Mouse (Mus musculus) CD4-positive, CD25-positive, alpha-beta regulatory T cell, adult 9 weeks (primary cell): ENCODE results near the gene Olfr266. TPM values are rescaled to one million over a fixed set of nuclear protein-coding genes. Genes with fewer than 3 reads are reported as not detected.

Source experiments
- polyA plus RNA-seq: library from polyadenylated mRNA; unstranded; fragments of 100-300 nt; shearing (Covaris generic); gene quantifications from one replicate; pipeline ENCODE4 v1.2.1, GENCODE M21; 2017

Olfr266 gene
- not detected for polyA plus RNA-seq

DNA sequence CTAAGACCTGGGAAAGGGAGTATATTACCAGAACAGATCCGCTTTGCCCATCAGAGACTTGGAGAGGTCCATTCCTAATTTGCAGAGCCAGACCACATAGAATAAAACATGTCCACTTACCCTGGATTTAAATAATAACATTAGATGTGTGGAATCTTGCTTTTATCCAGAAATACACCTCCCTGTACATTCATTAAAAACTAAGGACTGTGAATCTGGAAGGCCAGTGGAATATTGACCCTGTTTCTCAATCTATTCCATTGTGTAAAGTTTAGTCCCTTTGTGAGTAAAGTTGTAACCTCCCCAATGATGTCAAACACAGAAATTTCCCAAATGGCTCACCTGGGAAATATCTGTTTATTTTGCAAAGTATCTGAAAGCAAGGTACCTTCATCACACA lies at the start of gene Olfr266:
Gene Olfr266 (minus strand): TSS at position 101 of the 400 bp plus-strand sequence.

DNA sequence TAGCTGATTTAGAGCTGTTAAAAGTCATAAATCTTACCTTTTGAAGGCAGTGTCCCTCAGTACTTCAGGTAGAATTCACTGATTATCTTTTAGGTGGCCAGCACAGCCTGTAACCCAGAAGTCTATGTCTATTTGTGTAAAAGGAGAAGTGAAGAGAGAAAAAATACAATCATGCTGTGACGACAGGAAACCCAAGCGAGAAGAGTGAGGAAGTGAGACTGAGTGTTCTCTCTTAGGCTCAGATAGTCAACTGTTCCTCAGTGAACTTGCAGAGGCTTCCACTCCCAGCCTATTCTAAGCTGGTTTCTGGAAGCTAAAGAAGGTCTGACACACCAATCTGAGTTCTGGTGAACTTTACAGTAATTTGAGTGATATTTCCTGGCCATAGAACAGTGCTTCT lies 36.2 kb downstream of the Olfr266 start, which contains the start of gene Cd53:
Gene Cd53 (minus strand): TSS at position 220 of the 400 bp plus-strand sequence.

Other genes with a start within 250 kb of the Olfr266 start
- 61.0 TPM for gene Lrif1, start 141.3 kb downstream of the Olfr266 start, polyA plus RNA-seq
- 1,043 TPM for gene Cd53, start 36.1 kb downstream of the Olfr266 start, polyA plus RNA-seq
- 7.2 TPM for gene Kcna3, start 209.9 kb upstream of the Olfr266 start, polyA plus RNA-seq